26 mouse cellular contexts compared by ENCODE assay signal in the genomic region with DNA sequence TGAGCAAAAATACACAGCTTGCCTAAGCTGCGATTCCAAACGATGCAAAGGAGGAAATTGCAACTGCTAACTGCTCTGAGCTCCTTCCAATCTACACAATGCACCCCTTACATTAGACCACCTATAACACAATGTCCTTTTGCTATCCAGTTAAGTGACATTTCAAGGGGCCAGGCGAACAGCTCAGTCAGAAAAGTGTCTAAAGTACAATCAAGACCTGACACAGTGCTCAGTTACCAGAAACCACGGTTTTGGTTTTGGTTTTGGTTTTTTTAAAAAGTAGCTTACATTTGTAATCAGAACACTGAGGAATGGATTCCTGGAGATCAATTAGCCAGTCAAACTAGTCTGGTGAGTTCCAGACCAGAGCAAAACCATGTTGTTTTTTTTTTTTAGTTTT. TPM values are rescaled to one million over a fixed set of nuclear protein-coding genes. Genes with fewer than 3 reads are reported as not detected.
DNase-seq lines count a peak whose midpoint lies in the region; ATAC-seq and TF ChIP-seq lines count a peak whose summit lies in the region.
"Had no signal": no experiment of that assay in that cellular context is flagged by ENCODE, and none has a peak within 500 bp of the region (broad histone marks: within the 10 kb centered on the region; RNA-seq: fewer than 3 reads in every experiment).

No protein-coding gene starts in this region.

- H3K4me1 ChIP-seq in kidney, adult 2 months (ENCODE audit: control insufficient read depth, insufficient read depth, low read length), result no peaks in the 10 kb centered on the region
- no peaks in the 10 kb centered on the region for H3K4me1 ChIP-seq in spleen, adult 2 months (ENCODE audit: control insufficient read depth, insufficient read depth, insufficient read length)
- H3K4me1 ChIP-seq in embryonic facial prominence, embryonic 14.5 days (ENCODE audit: control insufficient read depth, insufficient read depth, low read length), result no peaks in the 10 kb centered on the region
- H3K4me1 ChIP-seq: hindbrain, embryonic 10.5 days; hindbrain, embryonic 15.5 days; intestine, embryonic 15.5 days; midbrain, embryonic 12.5 days had no signal

- H3K9ac ChIP-seq in embryonic facial prominence, embryonic 14.5 days (ENCODE audit: low read depth, low read length), result no peak overlapping the region
- H3K9ac ChIP-seq: forebrain, postnatal 0 days; hindbrain, embryonic 15.5 days; intestine, embryonic 15.5 days; liver, embryonic 14.5 days; lung, embryonic 14.5 days; midbrain, embryonic 12.5 days had no signal

- H3K27me3 ChIP-seq in kidney, adult 2 months (replicated peaks; ENCODE audit: control insufficient read depth, insufficient read depth, low read length), result no peaks in the 10 kb centered on the region
- H3K27me3 ChIP-seq in spleen, adult 2 months (ENCODE audit: control insufficient read depth, insufficient read depth, low read length), result no peaks in the 10 kb centered on the region
- no peaks in the 10 kb centered on the region for H3K27me3 ChIP-seq in embryonic facial prominence, embryonic 14.5 days (replicated peaks; ENCODE audit: control insufficient read depth, insufficient read depth, low read length)
- H3K27me3 ChIP-seq: hindbrain, embryonic 15.5 days; intestine, embryonic 15.5 days; megakaryocyte, embryonic 14.5 days; midbrain, embryonic 12.5 days had no signal

- TF ChIP-seq POLR2A in kidney, adult 2 months (IDR thresholded peaks at IDR 0.05; ENCODE audit: low read depth, low read length), result no peak
- no peak for TF ChIP-seq POLR2A in spleen, adult 2 months (IDR thresholded peaks at IDR 0.05; ENCODE audit: low read depth, low read length)

- no peaks in the 10 kb centered on the region for H3K9me3 ChIP-seq in embryonic facial prominence, embryonic 14.5 days (ENCODE audit: control insufficient read depth, low read length)
- H3K9me3 ChIP-seq: hindbrain, embryonic 10.5 days; hindbrain, embryonic 15.5 days; intestine, embryonic 15.5 days; megakaryocyte, embryonic 14.5 days; midbrain, embryonic 12.5 days had no signal

- H3K27ac ChIP-seq in kidney, adult 2 months (ENCODE audit: insufficient read depth, low read depth, low read length), result 0 out of 2 replicates have a peak overlapping the region, but pooled peaks have one; percentile 13
- H3K27ac ChIP-seq in spleen, adult 2 months (ENCODE audit: insufficient read depth, low read length), result peak overlapping the region; percentile 33; the same call in 1 of the 2 replicates
- peak overlapping the region; percentile 44 for H3K27ac ChIP-seq in embryonic facial prominence, embryonic 14.5 days (replicated peaks; ENCODE audit: low read depth, low read length)
- H3K27ac ChIP-seq: hindbrain, embryonic 10.5 days; hindbrain, embryonic 15.5 days; intestine, embryonic 15.5 days; liver, embryonic 14.5 days; midbrain, embryonic 12.5 days had no signal

- 61% methylated on average over 4 of the region's 4 CpGs for WGBS in kidney, adult 2 months
- WGBS in spleen, adult 2 months, result 50% methylated on average over 4 of the region's 4 CpGs
- 73% methylated on average over 4 of the region's 4 CpGs for WGBS in embryonic facial prominence, embryonic 14.5 days

- no peak for TF ChIP-seq CTCF in kidney, adult 2 months (conservative IDR thresholded peaks at IDR 0.05; ENCODE audit: insufficient read depth, insufficient read length, low read depth, low read length)
- no peak for TF ChIP-seq CTCF in spleen, adult 2 months (IDR thresholded peaks at IDR 0.05; ENCODE audit: extremely low read depth, insufficient read depth, insufficient read length, insufficient replicate concordance)

- ATAC-seq in embryonic facial prominence, embryonic 14.5 days (ENCODE audit: low read depth), result peak; percentile 49; the same call in 1 of the 2 replicates
- ATAC-seq: forebrain, postnatal 0 days; intestine, embryonic 15.5 days had no signal

- no peak for DNase-seq in kidney, adult 2 months
- no peak for DNase-seq in kidney, postnatal 4 days
- no peak for DNase-seq in spleen, adult 2 months (ENCODE audit: low read depth in 1 of 2, low spot score in 2 of 2)
- DNase-seq in spleen, postnatal 4 days (ENCODE audit: low spot score in 2 of 2), result no peak
- DNase-seq in embryonic facial prominence, embryonic 14.5 days (ENCODE audit: low spot score), result peak; percentile 38
- DNase-seq in naive thymus-derived CD4-positive, alpha-beta T cell, adult 2 months (ENCODE audit: low read depth), result peak; percentile 51
- no peak for DNase-seq in layer of hippocampus, adult 8-10 months (ENCODE audit: low spot score in 2 of 2)
- no peak for DNase-seq in thymus, postnatal 36 days
- DNase-seq: adrenal gland, adult 8-10 months; cerebellum, adult 2 months; cerebellum, postnatal 14 days; forebrain, postnatal 0 days; heart, postnatal 14 days; layer of hippocampus, adult 9-11 months; liver; lung, embryonic 14.5 days; lung, postnatal 4 days; retina, postnatal 1 day; right cerebral cortex, postnatal 14 days had no signal

- H3K4me2 ChIP-seq in embryonic facial prominence, embryonic 14.5 days (ENCODE audit: low read depth, low read length), result no peak overlapping the region
- H3K4me2 ChIP-seq: hindbrain, embryonic 15.5 days; intestine, embryonic 15.5 days; lung, embryonic 14.5 days; midbrain, embryonic 12.5 days had no signal

- H3K4me3 ChIP-seq in kidney, adult 2 months (ENCODE audit: insufficient read depth, low read depth, low read length), result no peak overlapping the region
- no peak overlapping the region for H3K4me3 ChIP-seq in spleen, adult 2 months (ENCODE audit: extremely low read depth, insufficient read depth, insufficient read length)
- no peak overlapping the region for H3K4me3 ChIP-seq in embryonic facial prominence, embryonic 14.5 days (ENCODE audit: low read depth, low read length)
- H3K4me3 ChIP-seq: erythroblast, embryonic 14.5 days; hindbrain, embryonic 10.5 days; hindbrain, embryonic 15.5 days; intestine, embryonic 15.5 days; megakaryocyte, embryonic 14.5 days; midbrain, embryonic 12.5 days had no signal

- no peaks in the 10 kb centered on the region; the same call in 1 of the 2 replicates for H3K36me3 ChIP-seq in kidney, adult 2 months (ENCODE audit: control insufficient read depth, insufficient read depth, low read length)
- peaks cover 20% of the 10 kb centered on the region for H3K36me3 ChIP-seq in spleen, adult 2 months (ENCODE audit: control insufficient read depth, insufficient read depth, low read length)
- H3K36me3 ChIP-seq in embryonic facial prominence, embryonic 14.5 days (ENCODE audit: control insufficient read depth, insufficient read depth, low read length), result peaks cover 58% of the 10 kb centered on the region

RNA-seq across cellular contexts. Expression of a gene that starts 20.8 kb away (rescaled TPM):
- polyA plus RNA-seq in kidney, adult 2 months (2012; rRNA removed), result 13.0 and 14.1 TPM in 2 replicates
- 13.7 and 16.0 TPM in 2 replicates for polyA plus RNA-seq in spleen, adult 2 months (2012; rRNA removed)
- 19.1 and 22.4 TPM in 2 replicates for polyA plus RNA-seq in embryonic facial prominence, embryonic 14.5 days (2014; fragmentation: Nextera tagmentation; extraction: Ambion mirVana)
- total RNA-seq in layer of hippocampus, adult 8-10 months (2022), result 100 to 1,000 TPM in 2 of 4 experiments, 10 to 100 TPM in 2; 88.0 to 114 (median 98.7) TPM

Comparison
In these comparisons a context has a peak if more than half of its experiments do, and no peak if none do; other contexts are left out.
1. DNase-seq: peak in embryonic facial prominence, embryonic 14.5 days (single experiment) and naive thymus-derived CD4-positive, alpha-beta T cell, adult 2 months (single experiment); none in kidney, adult 2 months (single experiment), kidney, postnatal 4 days (0 of 2), spleen, adult 2 months (0 of 2), spleen, postnatal 4 days (0 of 2), layer of hippocampus, adult 8-10 months (0 of 2) and thymus, postnatal 36 days (0 of 2).
2. Peak in every context shown above with its lines, with median percentiles within 50 percentile points of each other: H3K27ac ChIP-seq.